Mouse (Mus musculus) T-helper 2 cell (primary cell): ENCODE results near the gene Pot1b.

Source experiments
- in situ Hi-C: fragments of 300-600 bp; cut with MboI, MseI; formaldehyde crosslinking; loops from one replicate; pipeline ENCODE4 v1.15.1; 2025; ENCODE audit warnings: high pct_unique_total_duplicates

The Pot1b gene

GRCm38 (mm10) chr17:55711984-55712811, at the start of gene Pot1b:
Pot1b (minus strand) TSS chr17:55712628.
- in situ Hi-C loops = no loop called here

GRCm38 (mm10) chr17:55751170-55751569, 38.7 kb upstream of the Pot1b start:
- in situ Hi-C loops = no loop called here

GRCm38 (mm10) chr17:55749786-55750185, 37.4 kb upstream of the Pot1b start, which contains the start of gene Adgre4:
Adgre4 (plus strand) TSS chr17:55749984.
- in situ Hi-C loops = loop anchor here (10.0 kb wide), 1 partner anchor 1685 kb away; no protein-coding TSS in a partner anchor

- in situ Hi-C loops = no loop called here
These were observed 24.2 kb upstream of the Pot1b start for GRCm38 (mm10) chr17:55736675-55737074.

GRCm38 (mm10) chr17:55726193-55726592, 13.8 kb upstream of the Pot1b start:
- in situ Hi-C loops = no loop called here

GRCm38 (mm10) chr17:55722250-55722649, 9.8 kb upstream of the Pot1b start:
- in situ Hi-C loops = no loop called here

GRCm38 (mm10) chr17:55721270-55721669, 8.8 kb upstream of the Pot1b start:
- in situ Hi-C loops = no loop called here

GRCm38 (mm10) chr17:55702865-55703264, 9.6 kb downstream of the Pot1b start:
- in situ Hi-C loops = loop anchor here (5.0 kb wide), 1 partner anchor 184 kb away; no protein-coding TSS in a partner anchor

- in situ Hi-C loops = loop anchor here (5.0 kb wide), 1 partner anchor 185 kb away; no protein-coding TSS in a partner anchor
These were observed 10.1 kb downstream of the Pot1b start for GRCm38 (mm10) chr17:55702161-55702820.

GRCm38 (mm10) chr17:55699388-55699787, 13.0 kb downstream of the Pot1b start:
- in situ Hi-C loops = no loop called here

GRCm38 (mm10) chr17:55661099-55661498, 51.3 kb downstream of the Pot1b start:
- in situ Hi-C loops = no loop called here

GRCm38 (mm10) chr17:55625092-55625491, 87.3 kb downstream of the Pot1b start, which contains the start of gene Vmn2r118:
Vmn2r118 (minus strand) TSS chr17:55625192.
- in situ Hi-C loops = no loop called here
